Mouse (Mus musculus): ENCODE measurements around the gene Taok3.

The Taok3 gene

DNA sequence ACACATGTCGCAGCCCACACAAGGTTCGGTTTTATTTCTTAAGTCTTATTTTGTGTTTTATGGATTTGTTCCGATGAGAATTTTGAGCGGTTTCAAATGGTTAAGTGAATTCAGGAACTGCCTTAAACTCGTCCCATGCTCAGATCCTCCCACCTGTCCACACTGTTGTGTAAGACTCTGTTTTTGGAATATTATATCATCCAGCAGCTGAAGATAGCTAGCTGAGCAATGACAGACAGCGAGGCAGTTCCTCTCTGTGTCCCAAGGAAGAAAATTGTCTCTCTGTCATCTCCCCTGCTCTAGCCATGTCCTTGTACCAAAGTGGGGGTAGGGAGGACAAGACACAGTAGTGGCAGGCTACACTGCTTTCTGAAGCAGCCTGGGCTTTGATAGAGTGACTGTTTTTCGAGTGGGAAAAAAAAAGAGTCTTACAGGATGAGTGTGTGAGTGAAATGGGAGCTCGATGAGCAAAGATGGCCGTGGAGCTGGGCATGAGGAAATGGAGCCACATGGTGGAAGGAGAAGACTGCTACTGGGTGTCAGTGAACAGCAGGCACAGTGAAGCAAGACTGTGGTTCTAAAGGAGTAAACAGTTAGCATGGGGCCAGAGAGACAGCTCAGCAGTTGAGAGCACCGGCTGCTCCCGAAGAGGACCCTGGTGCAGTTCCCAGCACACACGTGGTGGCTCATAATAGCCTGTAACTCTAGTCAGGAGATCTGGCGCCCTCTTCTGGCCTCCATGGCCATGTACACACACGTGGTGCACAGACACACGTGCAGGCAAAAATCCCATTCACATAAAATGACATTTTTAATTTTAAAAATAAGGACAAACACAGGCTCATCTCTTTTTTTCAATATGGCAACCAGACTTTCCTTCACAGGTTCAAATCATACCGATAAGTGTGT is 27.5 kb downstream of the Taok3 start:
- no peak for DNase-seq

GRCm38 (mm10) chr5:117149054-117149942 is 29.4 kb downstream of the Taok3 start:
- DNase-seq = no peak

DNA sequence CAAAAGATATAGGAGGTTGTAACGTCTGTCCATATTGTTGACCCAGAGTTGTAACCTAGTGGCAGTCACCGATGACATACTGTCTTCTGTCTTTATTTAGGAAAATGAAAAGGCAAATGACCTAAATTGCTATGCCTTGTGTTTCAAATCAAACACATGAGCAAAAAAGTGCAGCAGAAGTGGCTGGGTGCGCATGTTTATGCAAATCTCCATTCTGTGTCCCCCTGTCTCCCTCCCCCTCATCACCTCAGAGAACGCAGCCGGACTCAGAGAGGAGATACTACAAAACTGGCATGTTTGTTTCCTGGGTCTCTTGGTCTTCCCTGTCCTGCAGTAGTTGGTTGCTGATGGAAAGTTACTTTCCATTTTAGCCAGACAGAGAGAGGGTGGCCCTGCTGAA is 30.1 kb downstream of the Taok3 start:
- no peak for DNase-seq

DNA sequence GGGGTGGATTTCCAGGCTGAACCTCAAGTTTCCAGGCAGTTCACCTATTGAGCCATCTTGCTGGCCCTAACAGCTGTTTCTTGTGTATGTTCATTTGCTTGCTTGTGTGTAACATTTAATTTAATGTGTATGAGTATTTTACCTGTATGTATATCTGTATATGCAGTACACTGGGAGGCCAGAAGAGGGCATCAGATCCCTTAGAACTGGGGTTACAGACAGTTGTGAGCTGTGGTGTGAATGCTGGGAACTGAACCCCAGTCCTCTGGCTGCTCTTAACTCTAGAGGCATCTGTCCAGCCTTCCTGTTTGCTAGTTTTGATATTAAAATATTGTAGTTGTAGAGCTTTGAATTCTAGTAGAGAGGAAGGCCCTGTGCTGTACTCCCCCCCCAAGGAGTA is 33.0 kb downstream of the Taok3 start:
- DNase-seq = no peak

DNA sequence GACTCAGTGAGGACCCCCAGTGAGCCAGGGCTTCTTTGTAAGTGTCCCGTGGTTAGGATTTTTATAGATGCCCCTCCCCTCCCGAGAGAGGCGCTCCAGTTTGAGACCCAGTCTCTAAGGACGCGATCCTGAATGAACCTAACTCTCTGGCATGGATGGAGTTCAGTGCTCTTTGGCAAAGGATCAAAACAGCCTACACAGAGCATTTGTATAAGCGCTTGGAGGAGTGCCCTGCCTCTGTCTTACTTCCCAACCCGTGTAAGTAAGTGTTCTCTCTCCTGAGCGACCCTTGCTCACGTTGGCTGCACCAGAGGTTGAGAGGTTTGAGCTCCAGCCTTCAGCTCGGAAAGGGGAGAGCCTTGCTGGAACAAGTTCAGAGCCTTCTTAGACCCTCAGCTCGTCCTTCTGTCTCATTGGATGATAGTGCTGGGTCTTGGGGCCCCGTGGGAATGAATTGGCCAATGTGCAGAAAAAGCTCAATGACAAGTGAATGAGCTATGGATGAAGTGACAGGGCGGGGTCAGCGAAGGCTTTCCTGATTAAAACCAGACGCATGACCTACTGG is 33.7 kb downstream of the Taok3 start:
- peak; percentile 69 for DNase-seq

DNA sequence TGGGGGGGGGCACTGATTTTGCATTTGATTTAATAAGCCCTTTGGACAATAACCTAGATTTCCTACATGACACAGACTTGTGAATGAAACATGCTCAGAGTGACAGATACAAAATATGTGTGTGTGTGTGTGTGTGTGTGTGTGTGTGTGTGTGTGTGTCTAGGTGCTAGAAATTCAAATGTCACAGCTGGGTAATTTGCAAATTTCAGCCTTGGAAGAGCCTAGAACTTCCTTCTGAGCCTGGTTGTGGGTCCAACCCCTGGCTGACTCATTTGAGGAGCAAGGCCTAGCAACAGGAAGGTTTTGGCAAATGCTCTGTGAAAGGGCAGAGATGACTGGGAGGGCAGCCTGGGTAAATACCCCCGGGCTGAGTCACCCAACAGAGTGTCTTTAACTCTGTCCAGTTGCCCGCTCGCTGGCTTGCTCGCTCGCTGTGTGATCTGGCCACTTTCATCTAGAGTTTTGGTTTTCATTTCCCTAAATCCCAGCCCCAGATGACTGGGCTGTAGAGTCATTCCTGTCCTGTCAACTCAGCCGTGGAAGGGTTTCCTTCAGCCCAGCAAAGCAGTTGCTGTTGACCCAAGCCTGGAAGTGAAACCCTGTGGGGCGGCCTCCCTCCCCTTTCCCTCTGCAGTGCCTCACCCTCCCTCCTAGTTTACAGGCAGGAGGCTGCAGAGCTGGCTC is 38.5 kb downstream of the Taok3 start:
- DNase-seq = peak; percentile 41

- no peak for DNase-seq
Measured at GRCm38 (mm10) chr5:117159326-117159725, 39.4 kb downstream of the Taok3 start.

DNA sequence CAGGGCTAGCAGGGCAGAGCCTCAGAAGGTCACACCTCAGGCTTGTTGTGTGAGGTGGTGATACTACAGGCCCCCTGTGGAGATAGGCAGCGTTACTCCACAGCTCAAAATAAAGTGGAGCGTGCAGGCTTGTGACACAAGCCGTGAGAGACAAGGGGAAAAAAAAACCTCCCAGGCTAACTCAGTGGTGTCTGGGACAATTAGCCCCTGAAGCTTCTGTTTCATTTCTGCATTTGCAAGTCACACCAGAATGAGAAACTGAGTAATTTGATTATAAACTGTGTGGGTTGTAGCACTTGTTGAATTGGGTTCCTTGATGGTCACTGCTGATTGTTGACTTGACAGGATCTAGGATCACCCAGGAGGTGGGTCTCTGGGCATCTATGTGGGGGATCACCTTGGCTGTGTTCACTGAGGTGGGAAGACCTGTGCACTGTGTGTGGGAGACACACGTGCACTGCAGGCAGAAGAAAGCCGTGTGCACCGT is 39.9 kb downstream of the Taok3 start:
- DNase-seq = no peak

GRCm38 (mm10) chr5:117160499-117160898 is 40.6 kb downstream of the Taok3 start:
- no peak for DNase-seq

- DNase-seq = no peak
Measured at GRCm38 (mm10) chr5:117163790-117164189, 43.9 kb downstream of the Taok3 start.

GRCm38 (mm10) chr5:117164516-117164915 is 44.6 kb downstream of the Taok3 start:
- no peak for DNase-seq

GRCm38 (mm10) chr5:117164923-117165322 is 45.0 kb downstream of the Taok3 start:
- DNase-seq = no peak

DNA sequence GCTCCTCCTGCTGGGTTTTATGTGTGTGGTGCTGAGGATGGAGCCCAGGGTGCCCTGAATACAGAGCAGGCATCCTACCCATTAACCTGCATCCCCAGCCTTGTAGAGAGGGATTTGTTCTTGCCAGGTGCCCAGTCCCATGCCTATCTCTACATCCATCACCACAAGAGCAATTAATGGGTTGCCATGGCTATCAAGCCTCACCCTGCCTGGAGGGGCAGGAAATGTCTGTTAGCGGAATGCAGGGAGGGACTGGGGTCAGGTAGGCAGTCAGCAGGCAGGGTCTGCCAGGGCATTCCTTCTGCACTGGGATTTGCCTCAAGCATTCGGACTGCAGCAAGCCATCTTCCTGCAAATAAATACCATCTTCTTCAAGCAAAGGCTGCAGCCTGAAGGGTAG is 46.0 kb downstream of the Taok3 start:
- no peak for DNase-seq

GRCm38 (mm10) chr5:117166811-117167365 is 47.0 kb downstream of the Taok3 start:
- no peak for DNase-seq

DNA sequence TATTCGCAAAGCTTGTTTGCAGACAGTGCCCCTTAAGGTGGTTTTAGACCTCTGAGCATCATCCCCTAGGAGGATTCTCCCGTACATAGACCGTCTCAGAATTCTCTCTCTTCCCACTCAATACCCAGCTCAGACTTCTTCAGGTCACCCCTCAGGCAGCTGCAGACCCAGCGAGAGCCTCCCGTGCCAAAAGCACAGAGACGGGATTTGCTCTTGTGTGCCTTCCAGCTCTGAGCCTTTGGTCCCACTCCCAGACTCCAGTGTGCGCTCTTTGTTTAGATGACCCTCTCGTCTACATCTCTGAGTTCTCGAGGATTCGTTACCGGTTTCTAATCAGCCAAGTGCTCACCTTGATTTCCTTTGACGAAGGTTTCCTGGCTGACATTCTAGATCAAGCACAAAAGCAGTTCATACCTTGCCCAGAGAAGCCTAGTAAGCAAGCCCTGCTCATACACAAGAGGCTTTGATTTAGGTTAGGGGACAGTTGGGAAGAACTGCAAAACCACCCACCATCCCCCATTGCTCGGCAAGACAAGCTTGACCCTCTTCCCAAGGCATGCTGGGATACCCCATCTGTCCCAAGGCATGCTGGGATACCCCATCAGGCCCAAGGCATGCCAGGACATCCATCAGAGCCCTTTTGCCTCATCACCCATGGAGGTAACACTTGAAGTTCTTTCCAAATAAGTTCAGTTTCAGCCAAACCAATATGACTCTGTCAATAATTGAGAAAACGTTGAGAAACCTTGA is 48.6 kb downstream of the Taok3 start:
- DNase-seq = no peak

DNA sequence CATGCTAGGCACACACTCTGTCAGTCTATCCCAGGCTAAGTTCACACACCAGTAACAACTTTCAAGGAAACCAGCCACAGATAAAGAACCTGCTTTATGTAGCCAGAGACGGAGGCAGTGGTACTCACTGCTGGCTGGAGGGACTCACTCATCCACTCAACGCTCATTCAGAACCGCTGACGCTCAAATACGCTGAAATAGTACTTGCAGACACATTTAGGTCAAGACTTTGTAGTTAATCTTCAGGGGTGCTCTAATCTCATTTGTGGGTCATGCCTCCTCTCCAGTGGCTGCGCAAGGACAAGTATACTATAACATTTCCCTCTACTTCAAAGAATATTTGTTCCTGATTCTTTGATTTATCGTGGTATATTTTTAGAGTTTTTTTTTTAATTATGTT is 54.1 kb downstream of the Taok3 start:
- DNase-seq = no peak

GRCm38 (mm10) chr5:117175896-117176295 is 56.0 kb downstream of the Taok3 start:
- no peak for DNase-seq

GRCm38 (mm10) chr5:117178079-117178478 is 58.1 kb downstream of the Taok3 start:
- DNase-seq = no peak

- DNase-seq = no peak
Measured at GRCm38 (mm10) chr5:117178486-117178885, 58.6 kb downstream of the Taok3 start.

DNA sequence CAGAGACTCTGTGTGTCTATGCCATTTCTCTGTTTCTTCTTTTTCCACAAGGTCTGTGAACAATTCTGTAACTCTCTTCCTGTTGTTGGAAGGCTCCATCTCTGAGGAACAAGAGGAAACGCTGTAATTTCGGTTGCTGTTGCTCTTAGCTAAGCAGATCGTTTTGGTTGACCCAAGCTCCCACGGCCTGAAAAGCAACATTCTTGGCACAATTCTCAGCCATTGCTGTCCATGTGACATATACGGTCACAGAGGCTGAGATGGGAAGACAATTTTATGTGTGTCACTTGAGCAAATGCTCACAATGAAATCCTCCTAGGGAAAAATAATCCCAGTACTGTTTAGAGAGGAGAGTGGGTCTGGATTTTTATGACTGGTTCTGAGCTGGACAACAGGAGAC is 62.0 kb downstream of the Taok3 start:
- DNase-seq = peak; percentile 55

DNA sequence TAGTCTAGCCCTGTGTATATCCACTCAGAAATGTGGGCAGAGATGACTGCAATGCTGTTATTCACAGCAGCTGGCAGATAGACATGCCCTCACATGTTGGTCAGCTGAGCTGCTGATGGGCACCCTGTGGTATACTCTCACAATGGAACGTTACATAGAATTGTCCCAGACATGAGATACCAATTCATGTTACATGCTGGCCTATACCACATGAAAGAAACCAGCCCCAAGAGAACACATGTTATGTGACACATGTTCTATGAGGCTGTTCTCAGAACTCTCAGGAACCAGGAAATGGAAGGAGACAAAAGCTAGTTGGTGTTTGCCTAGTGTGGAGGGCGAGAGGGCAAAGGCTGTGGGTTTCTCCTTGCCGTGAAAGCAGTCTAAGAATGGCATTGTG is 62.5 kb downstream of the Taok3 start:
- DNase-seq = no peak

- no peak for DNase-seq
Measured at GRCm38 (mm10) chr5:117184832-117185231, 64.9 kb downstream of the Taok3 start.
